Mouse (Mus musculus) bone marrow, adult 2 months (tissue): ENCODE data around the gene Cd33. TPM values are rescaled to one million over a fixed set of nuclear protein-coding genes. Genes with fewer than 3 reads are reported as not detected.

Experiments used
- H3K27ac ChIP-seq: fragments of 200-500 bp; 2 replicates; pipeline ENCODE4 v1.5.1; 2012; ENCODE audit warnings: low read depth, mild to moderate bottlenecking, control low read depth, inconsistent platforms, low read length; ENCODE audit not compliant: control insufficient read depth, poor library complexity, insufficient read depth
- H3K4me1 ChIP-seq: fragments of 200-500 bp; 2 replicates; pipeline ENCODE4 v1.6.1; 2011; ENCODE audit warnings: low read length; ENCODE audit not compliant: control insufficient read depth, insufficient read depth
- H3K4me3 ChIP-seq: fragments of 200-500 bp; replicated peaks from 2 replicates; pipeline ENCODE3; 2011; ENCODE audit warnings: mild to moderate bottlenecking, low read depth, low read length, control low read depth; ENCODE audit not compliant: control insufficient read depth
- CTCF ChIP-seq: fragments of 200-500 bp; IDR thresholded peaks from 2 replicates; pipeline ENCODE4 v1.5.1; 2011; ENCODE audit warnings: low read length, control low read depth; ENCODE audit not compliant: control insufficient read depth, insufficient read depth
- POLR2A ChIP-seq: fragments of 200-500 bp; IDR thresholded peaks from 2 replicates; pipeline ENCODE4 v1.6.1; 2011; ENCODE audit warnings: low read depth, mild to moderate bottlenecking, control low read depth, low read length, borderline replicate concordance; ENCODE audit not compliant: control insufficient read depth
- WGBS: fragments of 180-500 bp; shearing (Covaris S2); methylation state at CpG from one replicate; pipeline ENCODE4 v1.1.7; 2018; 5-methylcytosine and 5-hydroxymethylcytosine counted together
- polyA plus RNA-seq: library from polyadenylated mRNA; stranded (reverse); fragments of >200 nt; gene quantifications from 2 replicates; pipeline ENCODE4 v1.2.4, GENCODE M21; 2011; ENCODE audit warnings: low replicate concordance; ENCODE audit not compliant: missing spikeins, insufficient read depth, insufficient read length

Gene Cd33
- polyA plus RNA-seq, result 14.2 and 48.4 TPM in 2 replicates

DNA sequence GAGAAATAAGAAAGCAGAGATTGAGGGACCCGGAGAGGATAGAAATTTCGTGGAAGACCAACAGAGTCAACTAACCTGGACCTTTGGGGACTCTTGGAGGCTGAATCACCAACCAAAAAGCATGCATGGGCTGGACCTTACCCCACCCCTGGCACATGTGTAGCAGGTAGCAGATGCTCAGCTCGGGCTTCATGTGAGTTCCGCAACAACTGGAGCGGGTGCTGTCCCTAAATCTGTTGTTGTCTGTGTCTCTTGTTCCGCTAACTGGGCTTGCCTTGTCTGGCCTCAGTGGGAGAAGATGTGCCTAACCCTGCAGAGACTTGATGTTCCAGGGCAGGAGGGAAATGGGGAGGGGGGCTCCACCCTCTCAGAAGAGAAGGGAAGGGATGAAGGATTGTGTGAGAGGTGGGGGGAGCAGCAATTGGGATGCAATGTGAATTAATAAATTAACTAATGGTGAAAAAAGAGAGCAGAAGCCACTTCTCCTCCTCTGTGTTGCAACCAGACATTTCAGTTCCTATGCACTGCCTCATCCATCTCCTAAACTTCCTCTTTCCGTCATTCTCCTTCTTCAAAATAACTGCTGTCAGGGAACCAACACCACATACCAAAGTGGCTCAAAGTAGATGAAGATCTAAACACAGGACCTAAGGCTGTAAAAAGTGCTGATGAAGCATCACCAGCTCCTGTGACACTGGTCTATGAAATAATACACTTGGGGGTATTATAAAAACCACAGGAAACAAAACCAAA is at the start of gene Cd33:
Gene Cd33, minus strand, starts transcription at position 204 of the 753 bp plus-strand sequence.
- Histone ChIP-seq H3K27ac (peak within 1 kb of the TSS; percentile 77), H3K4me1 (peaks cover 5% of the 10 kb centered on the region; the same call in 1 of the 2 replicates), H3K4me3 (peak within 1 kb of the TSS; percentile 42)
- WGBS, result 41% methylated on average over 7 of the region's 7 CpGs
- TF ChIP-seq CTCF, result no peak
- TF ChIP-seq POLR2A, result no peak

DNA sequence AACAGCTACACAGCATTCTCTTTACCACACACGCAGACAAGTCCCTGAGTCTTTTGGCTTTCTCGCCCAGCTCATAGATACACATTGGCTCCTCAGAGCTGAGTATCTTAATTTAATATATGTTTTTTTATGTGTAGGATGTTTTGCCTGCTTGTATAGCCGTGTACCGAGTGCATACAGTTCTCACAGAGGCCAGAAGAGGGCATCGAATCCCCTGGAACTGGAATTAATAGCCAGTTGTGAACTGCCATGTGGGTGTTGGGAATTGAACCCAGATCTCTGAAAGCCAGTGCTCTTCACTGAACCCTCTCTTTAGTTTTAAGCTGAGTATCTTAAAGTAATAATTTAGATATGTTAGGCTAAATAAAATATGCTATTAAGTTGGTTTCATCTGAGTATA is 40.6 kb upstream of the Cd33 start:
- no peak for TF ChIP-seq POLR2A
- TF ChIP-seq CTCF, result peak; percentile 34; the same call in 1 of the 2 replicates
- H3K27ac ChIP-seq, result no peak overlapping the region
- WGBS, result 80% methylated on average over 5 of the region's 5 CpGs
- no peak overlapping the region for H3K4me3 ChIP-seq
- peaks cover 3% of the 10 kb centered on the region for H3K4me1 ChIP-seq

DNA sequence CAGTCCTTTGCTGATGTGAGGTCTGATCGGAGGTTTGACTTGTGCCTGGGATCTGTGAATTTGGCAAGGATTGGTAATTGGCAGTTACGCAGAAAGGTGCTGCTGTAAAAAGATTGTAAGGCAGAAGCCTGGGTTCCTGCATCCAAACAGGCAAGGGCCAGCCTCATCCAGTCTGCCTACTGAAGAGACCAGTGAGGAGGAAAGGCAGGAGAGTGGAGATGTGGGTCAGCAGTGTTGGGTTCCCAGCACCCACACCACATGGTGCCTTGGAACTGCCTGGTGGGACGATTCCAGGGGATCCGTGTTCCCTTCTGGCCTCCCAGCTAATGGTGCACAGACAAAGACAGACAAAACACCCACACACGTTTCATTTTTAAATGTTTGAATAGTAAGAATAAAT is 36.3 kb upstream of the Cd33 start:
- 76% methylated on average over 5 of the region's 5 CpGs for WGBS
- peaks cover 3% of the 10 kb centered on the region for H3K4me1 ChIP-seq
- no peak overlapping the region for H3K4me3 ChIP-seq
- TF ChIP-seq POLR2A (no peak), CTCF (no peak)
- H3K27ac ChIP-seq, result no peak overlapping the region

DNA sequence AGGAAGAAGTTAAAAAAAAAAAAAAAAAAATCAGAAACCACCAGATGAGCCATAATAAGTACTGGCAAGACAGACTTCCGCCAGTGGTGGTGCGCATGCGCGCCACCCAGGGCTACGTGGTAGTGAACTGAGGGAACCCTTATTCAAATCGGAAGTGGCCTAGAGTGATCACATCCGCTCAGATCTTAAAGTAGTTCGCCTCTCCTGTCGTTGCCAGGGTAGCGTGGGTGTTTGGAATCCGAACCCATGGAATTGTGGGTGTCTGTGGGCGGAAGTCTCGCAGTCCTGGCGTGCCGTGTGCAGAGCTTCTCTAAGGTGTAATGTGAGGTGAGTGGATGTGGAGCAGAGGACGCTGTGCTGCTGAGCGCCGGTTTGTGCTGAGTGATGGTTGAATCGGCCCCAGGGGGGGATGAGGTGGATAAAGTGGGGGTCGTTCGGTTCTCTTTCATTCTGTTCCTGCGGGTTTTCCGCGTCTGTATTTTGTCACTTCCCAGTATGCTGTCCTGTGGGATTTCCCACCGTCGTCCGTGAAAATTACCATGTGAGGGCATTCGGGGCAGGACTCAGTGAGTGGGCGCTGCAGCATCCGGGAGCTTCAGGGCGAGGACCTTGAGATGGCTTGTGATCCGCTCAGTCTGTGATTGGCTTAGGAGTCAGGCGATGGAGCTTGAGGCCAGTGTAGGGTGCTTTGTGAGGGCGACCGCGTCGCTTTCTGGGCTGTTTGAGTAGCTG is 35.4 kb upstream of the Cd33 start, which contains the start of gene Zfp719:
Gene Zfp719, plus strand, starts transcription at position 171 of the 732 bp plus-strand sequence.
- H3K4me1 ChIP-seq, result peaks cover 3% of the 10 kb centered on the region
- peak within 1 kb of the TSS; percentile 90 for H3K4me3 ChIP-seq
- H3K27ac ChIP-seq, result peak within 1 kb of the TSS; percentile 39
- WGBS, result under 1% methylated on average over 37 of the region's 37 CpGs
- peak; percentile 36; the same call in 1 of the 2 replicates for TF ChIP-seq POLR2A
- no peak for TF ChIP-seq CTCF

DNA sequence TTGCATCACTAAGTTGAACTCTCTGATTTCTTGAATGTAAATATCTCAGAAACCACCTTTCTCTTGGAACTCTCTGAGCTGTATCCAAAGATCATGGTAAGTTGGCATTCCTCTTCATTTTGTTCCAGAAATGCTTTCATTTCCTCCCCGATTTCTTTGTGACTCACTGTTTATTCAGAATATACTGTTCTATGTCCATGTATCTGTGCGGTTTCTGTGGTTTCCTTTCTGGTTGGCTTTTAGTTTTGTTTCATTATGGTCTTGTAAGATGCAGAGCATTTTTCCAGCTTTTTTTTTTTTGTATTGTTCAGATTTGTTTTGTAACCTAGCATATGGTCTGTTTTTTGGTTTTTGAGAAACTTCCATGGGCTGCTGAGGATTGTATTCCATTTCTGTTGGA is 27.0 kb upstream of the Cd33 start:
- WGBS, result 46% methylated on average over 2 of the region's 2 CpGs
- Histone ChIP-seq H3K27ac (no peak overlapping the region), H3K4me1 (no peaks in the 10 kb centered on the region), H3K4me3 (no peak overlapping the region)
- no peak for TF ChIP-seq POLR2A
- no peak for TF ChIP-seq CTCF

DNA sequence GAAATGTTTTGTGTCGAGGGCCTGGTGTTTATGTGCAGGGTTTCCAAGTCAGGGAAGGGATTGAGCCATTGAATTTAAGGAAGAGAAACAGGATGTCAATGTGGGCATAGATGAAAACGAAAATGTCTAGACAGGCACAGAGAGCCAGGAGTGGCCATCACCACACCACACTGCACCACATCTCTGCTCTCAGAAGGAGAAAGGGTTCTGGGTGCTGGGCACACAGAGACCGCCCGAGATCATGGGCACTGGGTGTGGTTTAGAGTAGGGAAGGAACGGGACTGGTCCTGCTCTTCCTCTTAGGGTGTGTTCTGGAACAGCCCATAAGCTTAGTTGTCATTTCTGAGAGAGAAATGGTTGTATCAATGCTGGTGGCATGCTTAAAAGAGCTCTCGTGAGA is 19.1 kb upstream of the Cd33 start:
- WGBS, result 17% methylated on average over 6 of the region's 6 CpGs
- TF ChIP-seq POLR2A (no peak), CTCF (no peak)
- Histone ChIP-seq H3K4me3 (peak overlapping the region; percentile 26), H3K27ac (no peak overlapping the region), H3K4me1 (peaks cover 5% of the 10 kb centered on the region)

DNA sequence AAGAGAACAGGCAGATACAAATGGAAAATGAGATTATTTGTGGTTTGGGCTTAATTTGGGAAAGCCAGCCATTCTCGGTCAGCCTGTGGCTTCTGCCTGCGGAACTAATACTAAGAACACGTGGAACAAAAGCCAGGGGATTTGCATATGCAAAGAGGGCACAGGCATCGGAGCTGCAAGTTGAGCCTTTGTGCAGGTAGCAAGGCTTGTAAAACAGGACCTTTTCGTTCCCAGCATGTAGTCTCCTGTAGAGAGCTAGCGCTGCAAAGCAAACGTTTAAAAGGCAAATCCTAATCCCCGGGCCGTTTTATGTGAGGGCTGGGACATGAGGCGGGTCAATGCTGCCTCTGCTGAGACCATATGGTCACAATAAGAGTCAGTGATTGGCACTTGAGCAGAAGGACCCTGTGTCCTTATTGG is 18.4 kb upstream of the Cd33 start:
- H3K4me3 ChIP-seq, result peak overlapping the region; percentile 78
- 2% methylated on average over 10 of the region's 10 CpGs for WGBS
- H3K4me1 ChIP-seq, result peaks cover 5% of the 10 kb centered on the region
- no peak for TF ChIP-seq POLR2A
- no peak for TF ChIP-seq CTCF
- peak overlapping the region; percentile 78; the same call in 1 of the 2 replicates for H3K27ac ChIP-seq

DNA sequence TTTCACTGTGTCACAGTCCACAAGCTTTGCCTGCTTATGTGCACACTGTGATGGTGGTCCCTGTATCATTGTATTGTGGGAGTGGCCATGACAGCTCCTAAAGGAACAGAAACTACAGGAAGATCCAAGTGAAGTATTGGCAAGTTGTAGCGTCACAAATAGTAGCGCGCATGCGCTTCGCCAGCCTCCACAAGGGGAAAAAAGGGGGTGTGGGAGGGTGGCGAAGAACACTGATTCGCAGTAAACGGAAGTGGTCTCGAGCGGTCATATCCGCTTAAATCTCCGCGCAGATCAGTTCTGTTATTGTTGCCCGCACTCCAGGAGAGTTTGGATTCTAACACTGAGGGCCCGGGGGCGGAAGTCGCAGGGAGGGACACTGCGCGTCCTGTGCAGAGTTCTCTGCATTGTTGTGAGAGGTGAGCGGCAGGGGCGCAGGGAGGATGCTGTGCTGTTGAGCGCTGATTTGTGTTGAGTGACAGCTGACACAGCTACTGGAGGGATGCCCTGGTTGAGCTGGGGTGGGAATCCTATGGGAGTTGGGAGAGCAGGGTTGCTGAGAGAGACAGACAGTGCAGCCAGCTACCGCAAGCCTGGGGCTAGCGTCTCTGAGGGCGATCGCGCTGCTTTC is 17.9 kb upstream of the Cd33 start, which contains the start of gene Zfp658:
Gene Zfp658, plus strand, starts transcription at position 251 of the 628 bp plus-strand sequence.
- WGBS, result 1% methylated on average over 27 of the region's 27 CpGs
- peak within 1 kb of the TSS; percentile 78 for H3K27ac ChIP-seq
- peak within 1 kb of the TSS; percentile 78 for H3K4me3 ChIP-seq
- no peak for TF ChIP-seq CTCF
- TF ChIP-seq POLR2A, result peak; percentile 39; the same call in 1 of the 2 replicates
- peaks cover 5% of the 10 kb centered on the region for H3K4me1 ChIP-seq
